Mouse (Mus musculus) spleen, embryonic (tissue): ENCODE measurements at regions not wholly inside any gene's neighbourhood (a gene's known extent, or its start where the extent isn't known, plus 50 kb on each side); places are given as distances from the start of the nearest gene placed in this dataset.

ENCODE experiments used
- CTCF ChIA-PET: fragments of 350-600 bp; sonication (Branson Sonifier 250); formaldehyde crosslinking; loops from one replicate; lab custom pipeline; 2022; lab: Charles Lee

GRCm38 (mm10) chr4:125439856-125440255, 50.6 kb upstream of the Grik3 start:
- CTCF ChIA-PET = no interaction called here

DNA sequence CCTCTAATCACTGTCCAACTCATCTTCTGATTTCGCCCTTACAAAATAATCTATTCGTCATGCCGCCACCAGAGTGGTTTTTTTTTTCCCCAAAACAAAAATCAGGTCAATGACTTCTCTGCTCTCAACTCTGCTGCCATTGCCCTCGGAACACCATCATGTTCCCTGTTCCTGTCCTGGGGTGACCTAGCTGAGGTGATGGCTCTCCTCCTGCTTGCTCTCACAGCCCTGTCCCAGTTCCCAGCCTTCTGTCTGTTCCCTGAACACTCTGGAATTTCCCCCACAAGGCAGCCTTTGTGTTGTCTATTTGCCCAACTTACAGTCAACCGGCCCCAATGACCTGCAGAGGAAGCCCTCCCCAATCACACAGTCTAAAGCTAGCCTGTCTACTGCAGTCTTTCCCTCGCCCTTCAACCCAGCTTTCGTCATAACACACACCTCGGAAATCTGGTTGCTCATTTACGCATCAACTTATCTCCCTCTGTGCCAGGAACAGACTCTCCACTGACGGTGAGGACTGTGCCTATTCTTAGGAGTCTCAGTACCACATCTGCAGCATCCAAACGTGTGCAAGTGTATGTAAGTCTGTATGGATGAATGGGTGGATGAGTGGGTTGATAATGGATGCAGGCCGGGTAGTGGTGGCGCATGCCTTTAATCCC, 53.2 kb upstream of the Grik3 start:
- CTCF ChIA-PET = no interaction called here

DNA sequence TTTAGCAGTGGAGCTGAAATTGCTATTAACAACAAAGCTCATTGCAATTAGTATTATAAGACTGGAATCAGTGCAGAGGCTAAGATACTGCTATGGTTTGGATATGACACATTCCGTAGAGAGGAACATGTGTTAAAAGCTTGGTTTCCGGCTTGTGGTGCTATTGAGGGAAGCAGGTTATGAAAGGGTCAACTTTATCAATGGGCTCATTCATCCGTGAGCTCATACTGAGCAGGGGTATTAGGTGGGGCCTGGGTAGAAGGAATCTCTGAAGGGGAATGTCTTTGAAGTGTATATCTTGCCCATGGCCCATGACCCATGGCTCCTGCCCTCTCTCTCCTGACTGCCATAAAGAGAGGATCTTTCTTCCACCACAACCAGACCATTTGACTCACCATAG, 57.0 kb upstream of the Grik3 start:
- CTCF ChIA-PET = no interaction called here

DNA sequence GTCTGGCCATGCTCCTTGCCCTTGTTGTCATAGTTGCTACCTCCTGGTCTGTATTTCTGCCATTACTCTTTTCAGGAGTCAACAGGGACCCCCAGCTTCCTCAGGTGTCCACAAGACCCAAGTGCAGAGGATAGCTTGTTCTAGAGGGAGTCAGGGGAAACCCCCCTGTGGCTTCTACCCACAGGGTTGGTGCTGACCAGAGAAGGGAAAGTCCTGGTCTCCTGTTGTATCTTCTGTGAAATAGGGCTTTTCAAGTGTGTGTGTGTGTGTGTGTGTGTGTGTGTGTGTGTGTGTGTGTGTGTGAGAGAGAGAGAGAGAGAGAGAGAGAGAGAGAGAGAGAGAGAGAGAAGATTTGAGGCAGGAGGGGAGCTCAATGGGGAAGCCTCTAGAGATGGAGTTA, 58.9 kb upstream of the Grik3 start:
- CTCF ChIA-PET = no interaction called here

DNA sequence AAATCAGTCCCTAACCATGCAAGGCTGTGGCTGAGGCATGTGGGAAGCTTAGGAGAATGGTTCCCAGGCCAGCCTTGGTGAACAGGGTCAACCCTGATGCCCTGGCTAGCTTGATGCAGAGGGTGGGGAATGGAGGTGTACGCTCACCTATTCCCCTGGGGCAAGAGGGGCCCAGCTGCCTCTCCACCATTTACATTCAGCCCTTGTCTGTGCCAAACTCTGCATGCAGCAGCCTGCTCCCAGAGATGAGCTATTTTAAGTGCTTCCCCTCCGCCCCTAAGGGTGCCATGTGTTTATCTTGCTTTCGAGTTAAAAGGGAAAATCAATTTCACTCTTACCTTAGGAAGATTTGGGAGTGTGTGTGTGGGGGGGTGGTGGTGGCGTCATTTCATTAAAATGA, 59.7 kb upstream of the Grik3 start:
- CTCF ChIA-PET = no interaction called here

DNA sequence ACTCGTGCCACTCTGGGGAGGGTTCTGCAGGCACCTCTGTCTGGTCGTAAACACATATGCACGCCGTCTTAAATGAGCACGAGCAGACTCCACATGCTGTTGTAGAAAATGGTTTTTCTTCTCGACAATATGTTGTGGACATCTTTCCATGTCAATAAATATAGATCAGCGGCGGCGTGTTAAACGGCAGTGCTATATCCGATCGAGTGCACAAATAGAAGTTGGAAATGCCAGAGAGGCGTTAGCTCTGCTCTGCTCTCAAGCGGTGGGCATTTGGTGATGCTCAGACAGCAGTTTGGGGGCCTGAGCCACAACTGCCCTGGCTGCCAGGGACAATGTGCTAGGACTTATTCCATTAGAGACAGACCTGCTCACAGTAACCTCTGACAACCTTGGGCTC, 61.8 kb upstream of the Grik3 start:
- CTCF ChIA-PET = no interaction called here

GRCm38 (mm10) chr4:125420561-125421241, 69.8 kb upstream of the Grik3 start:
- CTCF ChIA-PET = no interaction called here

DNA sequence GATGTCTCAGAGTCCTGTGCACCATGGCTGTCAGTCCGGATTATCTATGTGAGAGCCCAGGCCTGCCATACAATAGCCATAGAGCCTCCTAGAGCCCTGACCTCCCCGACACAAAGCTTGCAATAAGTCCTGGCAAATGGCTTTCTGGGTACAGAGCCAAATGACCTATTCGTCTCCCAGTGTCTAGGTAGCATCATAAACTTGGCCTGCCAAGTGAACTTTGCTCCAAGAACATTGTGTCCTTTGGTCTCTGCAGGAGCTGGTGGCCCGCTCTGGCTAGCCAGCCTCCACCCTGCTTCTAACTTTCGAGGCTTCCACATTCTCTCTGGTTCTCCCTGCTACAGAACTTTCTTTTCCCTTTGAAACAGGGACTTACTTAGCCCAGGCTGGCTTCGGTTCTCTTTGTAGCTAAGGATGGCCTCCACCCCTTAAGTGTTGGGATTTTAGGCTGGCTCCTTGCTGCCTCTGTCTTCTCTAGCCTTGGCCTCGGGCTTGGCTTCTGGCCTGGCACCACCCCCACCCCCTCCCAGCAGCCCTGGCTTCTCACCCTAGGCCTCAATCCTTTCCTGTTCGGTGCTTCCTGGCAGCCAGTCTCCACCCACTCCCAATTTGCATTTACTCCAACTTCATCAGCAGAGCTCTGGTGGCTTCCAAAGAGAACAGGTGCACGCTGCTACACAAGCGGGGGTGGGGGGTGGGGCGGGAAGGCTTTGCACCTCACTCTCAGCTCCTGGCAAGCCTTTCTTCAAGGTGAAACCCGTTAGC, 70.8 kb upstream of the Grik3 start:
- CTCF ChIA-PET = no interaction called here

DNA sequence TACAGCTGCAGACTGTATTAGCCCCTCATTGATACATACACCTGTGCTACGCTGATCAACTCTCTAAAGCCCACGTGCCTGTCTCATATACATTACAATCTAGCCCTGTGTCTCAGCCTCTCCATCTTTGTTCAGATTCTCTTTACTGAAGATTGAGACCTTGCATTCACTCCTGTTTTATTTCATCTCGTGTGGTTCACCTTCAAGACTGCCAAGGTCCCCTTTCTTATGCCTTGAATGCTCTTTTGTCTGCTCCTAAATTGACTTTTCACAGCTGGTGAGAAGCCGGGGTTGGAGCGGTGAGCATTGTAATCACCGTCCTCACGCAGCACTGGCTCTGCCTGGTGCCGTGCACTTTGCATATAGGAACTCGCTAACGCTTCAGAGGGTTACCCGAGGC, 75.2 kb upstream of the Grik3 start:
- CTCF ChIA-PET = no interaction called here

DNA sequence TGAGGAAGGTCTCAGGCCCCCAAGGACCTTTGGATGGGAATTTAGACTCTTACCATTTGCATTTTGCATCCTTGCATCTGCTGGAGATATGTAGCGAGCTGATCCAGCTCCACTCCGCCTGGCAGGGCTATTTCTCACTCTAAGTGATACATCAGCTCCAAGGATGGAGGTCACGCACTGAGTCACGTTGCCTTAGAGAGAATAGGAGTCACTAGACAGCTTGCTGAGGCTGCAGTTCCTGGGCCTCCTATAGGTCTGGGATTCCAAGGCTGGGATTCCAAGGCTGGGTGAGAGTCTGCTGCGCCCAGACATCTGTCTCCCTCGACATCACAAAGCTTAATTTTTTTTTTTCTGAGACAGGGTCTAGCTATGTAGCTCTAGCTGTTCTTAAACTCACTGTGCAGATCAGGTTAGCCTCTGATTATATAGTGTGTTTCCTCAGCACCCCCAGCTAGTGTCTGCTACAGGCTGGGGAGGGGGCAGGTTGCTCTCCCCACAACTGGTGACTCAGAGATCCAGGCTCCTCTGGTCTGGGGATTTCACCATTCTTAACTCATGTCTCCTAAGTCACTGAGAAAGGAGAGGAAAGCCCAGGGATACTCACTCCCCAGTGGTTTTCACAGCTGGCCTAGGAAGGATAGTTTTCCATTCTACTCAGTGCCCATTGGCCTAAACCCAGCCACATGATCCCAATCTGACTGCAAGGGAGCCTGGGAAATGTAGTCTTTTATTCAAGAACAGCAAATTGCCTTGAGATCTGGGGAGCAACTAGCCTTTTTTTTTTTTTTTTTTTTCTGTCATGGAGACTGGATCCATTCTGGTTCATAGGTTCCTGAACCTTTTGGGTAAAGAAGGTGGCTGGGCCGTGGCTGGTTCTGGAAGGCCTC, 76.4 kb upstream of the Grik3 start:
- CTCF ChIA-PET = interaction anchor here (0.6 kb wide), 1 partner anchor 273 kb away, joined by 3 read pairs; no protein-coding TSS in a partner anchor

- CTCF ChIA-PET = no interaction called here
Measured at GRCm38 (mm10) chr4:125410736-125411441, 79.6 kb upstream of the Grik3 start.

- CTCF ChIA-PET = no interaction called here
Measured at GRCm38 (mm10) chr4:125399376-125400112, 91.0 kb upstream of the Grik3 start.

- CTCF ChIA-PET = no interaction called here
Measured at GRCm38 (mm10) chr4:125397007-125397461, 93.5 kb upstream of the Grik3 start.

DNA sequence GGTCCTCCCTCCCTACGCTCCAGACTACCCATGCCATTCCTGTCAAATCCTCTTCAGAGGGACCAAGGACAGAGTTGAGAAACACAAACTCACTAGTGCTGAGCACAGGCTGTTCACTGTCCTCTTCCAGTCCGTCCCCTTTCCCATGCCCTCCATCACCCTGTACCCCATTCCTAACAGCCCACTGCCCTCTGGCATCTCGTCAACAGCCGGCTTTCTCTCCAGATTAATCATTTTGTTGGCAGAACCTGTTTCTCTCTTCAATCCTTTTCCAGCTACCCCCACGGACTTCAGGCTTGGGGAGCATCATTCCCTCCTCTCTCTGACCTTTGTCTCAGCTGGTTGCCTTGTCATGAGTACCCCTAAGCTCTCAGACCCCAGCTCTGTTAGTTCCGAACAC, 99.2 kb upstream of the Grik3 start:
- CTCF ChIA-PET = no interaction called here

DNA sequence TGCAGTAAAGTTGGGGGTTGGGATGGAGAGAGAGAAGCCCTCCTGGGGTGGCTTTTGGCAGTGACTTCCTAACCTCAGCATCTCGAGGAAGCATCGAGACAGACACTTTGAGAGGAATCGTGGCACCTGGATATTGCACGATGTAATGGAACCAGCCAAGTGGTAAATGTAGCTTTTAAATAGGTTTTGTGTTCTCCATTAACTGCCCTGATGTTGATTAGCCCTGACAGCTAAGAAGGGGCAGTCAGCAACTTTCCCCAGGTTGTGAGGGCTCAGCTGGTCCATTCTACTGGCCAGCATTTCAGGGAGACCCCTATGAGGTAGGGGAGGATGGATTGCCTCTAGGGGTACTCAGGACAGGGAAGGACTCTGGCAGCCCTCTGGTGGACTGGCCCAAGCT, 104.7 kb upstream of the Grik3 start:
- CTCF ChIA-PET = no interaction called here

GRCm38 (mm10) chr4:125364011-125364410, 126.5 kb upstream of the Grik3 start:
- CTCF ChIA-PET = no interaction called here

DNA sequence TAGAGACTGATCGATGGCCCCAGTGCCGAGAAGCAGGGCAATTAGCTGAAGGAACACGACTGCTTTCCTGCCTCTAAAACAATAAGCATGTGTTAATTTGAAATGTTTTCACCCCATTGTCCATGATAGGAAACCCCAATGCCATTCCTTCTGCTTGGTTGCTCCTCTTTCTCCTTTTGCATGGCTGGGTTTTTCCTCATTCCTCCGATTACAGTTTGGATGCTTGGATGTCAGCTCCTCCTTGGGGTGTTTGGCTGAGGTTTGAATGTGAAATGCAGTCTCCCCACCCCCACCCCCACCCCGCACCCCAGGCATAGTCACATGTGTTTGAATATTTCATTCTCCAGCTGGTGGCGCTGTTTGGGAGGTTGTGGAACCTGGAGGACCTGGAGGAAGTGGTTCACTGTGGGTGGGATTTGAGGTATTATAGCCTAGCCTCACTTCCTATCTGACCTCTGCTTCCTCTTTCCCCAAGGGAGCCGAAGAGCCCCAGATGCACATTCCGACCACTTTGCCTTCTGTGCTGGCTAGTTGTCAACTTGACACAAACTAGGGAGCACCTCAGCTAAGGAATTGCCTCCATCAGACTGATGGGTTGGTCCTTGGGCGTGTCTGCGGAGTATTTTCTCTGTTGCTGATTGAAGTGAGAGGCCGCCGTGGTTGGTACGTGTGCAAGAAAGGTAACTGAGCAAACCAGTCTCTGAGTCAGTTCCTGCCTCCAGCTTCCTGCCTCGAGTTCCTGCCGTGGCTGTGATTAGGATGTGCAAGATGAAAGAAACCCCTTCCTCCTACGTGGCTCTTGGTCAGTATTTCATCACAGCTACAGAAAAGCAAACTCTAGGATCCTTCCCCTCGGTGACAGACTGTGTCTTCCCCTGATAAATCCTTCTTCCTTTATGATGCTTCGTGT, 128.6 kb upstream of the Grik3 start:
- CTCF ChIA-PET = no interaction called here

GRCm38 (mm10) chr4:125358356-125358755, 132.1 kb upstream of the Grik3 start:
- CTCF ChIA-PET = no interaction called here

DNA sequence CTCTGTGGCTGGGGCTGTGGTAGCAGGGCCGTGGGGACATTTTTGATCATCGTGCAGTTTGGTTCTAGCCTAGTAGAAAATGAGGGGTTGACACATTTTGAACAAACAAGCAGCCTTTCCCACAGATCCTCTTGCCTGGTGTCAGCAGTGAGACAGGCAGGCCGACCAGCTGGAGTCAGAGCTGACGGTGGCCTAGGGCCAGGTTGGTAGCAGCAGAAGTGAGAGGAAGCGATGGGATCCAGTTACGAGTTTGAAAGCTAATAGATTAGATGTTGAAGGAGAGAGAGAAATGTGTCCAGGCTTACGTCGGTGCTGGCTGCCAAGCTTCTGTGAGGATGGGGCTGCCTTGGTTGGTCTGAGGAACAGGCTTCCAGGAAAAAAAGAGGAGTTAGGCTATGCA, 134.1 kb upstream of the Grik3 start:
- CTCF ChIA-PET = no interaction called here
